Mouse (Mus musculus) neutrophil, adult 5-6 weeks (primary cell): ENCODE measurements around the gene Nxph3. TPM values are rescaled to one million over a fixed set of nuclear protein-coding genes. Genes with fewer than 3 reads are reported as not detected.

ENCODE experiments used
- ATAC-seq: fragments of 151-379, 151-347 bp; 2 replicates; pipeline ENCODE4 v1.8.0; 2017; ENCODE audit warnings: mild to moderate bottlenecking, moderate TSS enrichment; ENCODE audit not compliant: insufficient number of reproducible peaks, poor library complexity, low FRiP score, severe bottlenecking; ENCODE audit errors: extremely low read depth
- total RNA-seq: library from RNA; stranded (forward); fragments of 200-1000 nt; gene quantifications from 2 replicates; pipeline ENCODE4 v1.2.3, GENCODE M21; 2017

Nxph3 gene
- total RNA-seq, 1 experiment from 2014 or later = not detected

GRCm38 (mm10) chr11:95500836-95501235, 13.5 kb downstream of the Nxph3 start:
- ATAC-seq = no peak

- ATAC-seq = no peak
Observed at GRCm38 (mm10) chr11:95500412-95500811, 14.0 kb downstream of the Nxph3 start.

- no peak for ATAC-seq
Observed at GRCm38 (mm10) chr11:95497921-95498320, 16.4 kb downstream of the Nxph3 start.

DNA sequence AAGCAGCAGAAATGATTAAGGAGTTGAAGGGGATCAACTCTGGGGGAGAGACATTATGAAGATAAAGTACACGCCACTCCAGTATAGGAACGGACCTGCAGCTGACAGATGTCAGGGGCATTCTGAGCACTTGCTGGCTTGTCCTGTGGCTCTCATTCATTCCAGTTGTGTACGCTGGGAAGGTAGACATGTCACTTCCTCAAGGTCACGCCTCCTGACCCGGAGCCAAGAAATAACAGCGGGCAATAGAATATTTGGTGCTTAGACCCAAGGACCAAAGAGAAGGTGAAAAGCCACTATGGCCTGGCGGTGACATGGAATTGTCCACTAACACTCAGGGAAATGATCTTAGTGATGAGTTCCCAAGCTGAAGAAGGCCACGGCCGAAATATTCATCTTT, 18.5 kb downstream of the Nxph3 start:
- no peak for ATAC-seq

DNA sequence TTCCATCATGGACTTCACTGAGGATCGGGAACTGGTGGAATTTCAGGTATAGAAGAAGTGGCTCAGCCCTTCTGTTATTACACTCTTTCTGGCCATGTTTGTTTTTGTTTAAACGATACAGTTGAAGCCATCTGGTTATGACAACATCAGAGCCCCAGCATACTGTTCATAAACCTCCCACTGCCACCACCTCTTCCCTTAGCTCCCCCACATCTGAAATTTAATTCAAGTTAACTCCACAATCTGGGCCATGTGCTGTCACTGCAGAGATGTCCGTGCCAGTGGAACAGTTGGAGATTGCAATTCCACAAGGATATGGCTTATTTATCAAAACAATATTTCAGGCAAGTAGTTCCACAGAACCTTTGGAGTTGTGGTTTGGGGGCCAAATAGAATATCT, 20.0 kb downstream of the Nxph3 start:
- no peak for ATAC-seq

DNA sequence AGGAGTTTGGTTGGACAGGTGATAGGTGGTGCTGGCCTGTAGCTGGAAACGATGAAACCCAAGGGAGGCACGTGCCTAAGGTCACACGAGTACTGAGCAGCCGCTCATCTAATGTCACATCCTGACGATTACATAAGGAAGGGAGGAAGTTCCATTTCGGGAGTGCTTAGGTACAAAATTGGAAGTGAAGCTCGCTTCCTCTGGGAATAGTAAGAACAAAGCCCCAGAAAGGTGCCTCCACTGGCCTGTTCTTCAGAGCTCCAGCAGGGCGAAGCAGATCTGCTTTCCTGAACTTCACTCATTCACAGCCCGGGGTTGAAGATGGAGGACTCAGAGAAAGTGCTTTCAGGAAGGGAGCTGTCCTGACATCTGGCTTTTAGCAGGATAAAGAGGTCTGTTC, 20.4 kb downstream of the Nxph3 start:
- no peak for ATAC-seq

DNA sequence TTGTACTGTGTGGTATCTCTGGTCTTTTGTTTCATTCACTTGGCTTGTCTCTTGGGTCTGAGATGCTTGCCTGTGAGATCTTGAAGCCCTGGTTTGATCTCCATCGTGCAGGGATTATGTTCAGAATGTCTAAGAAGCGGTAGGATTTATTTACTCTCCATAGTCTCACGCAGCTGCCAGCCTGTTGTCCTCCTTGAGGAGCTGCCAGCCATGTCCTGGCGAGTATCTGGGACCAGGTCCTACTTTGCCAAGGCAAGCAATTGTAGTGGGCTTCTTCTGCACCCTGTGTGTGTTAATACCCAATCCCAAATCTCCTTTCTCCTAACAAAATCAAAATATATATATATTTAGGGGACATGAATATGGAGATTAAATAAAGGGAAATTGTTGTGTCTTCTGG, 21.4 kb downstream of the Nxph3 start:
- ATAC-seq = no peak

DNA sequence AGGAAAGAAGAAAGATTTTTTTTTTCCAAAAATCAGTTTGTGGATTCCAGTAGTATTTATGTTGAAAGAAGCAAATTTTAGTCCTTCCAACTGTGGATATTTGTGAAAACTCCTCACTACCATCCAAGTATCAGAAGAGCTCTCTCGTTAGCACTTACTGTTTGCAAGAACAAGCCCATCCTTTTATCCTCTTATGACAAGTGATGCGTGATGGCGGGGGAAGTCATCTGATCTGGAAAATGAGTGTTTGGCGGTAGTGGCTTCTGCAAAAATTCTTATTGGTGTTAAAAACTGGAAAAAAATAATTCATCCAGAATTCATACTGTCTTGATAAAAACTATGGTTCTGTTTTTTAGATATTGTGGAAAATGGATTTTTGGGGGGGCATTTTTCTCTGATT, 22.1 kb downstream of the Nxph3 start:
- ATAC-seq = no peak

- ATAC-seq = no peak
Observed at GRCm38 (mm10) chr11:95490104-95490503, 24.3 kb downstream of the Nxph3 start.

DNA sequence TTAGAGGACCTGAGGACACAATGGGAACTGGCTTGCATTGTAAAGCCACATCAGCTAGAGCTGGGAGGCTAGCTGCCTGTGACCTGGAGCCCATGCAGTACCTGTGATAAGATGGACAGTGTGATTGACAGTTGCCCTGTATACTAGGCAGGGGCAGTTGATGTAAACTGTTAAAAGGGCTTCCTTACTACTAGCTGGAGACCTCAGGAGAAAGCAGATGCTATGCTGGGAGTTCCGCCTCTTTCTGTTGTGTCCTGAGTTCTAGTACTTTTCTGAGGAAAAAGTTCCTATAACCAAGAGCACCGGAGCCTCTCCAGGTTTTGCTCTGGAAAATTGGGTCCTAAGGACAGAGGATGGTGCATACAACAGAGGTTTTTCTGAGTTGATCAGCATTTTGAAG, 27.1 kb downstream of the Nxph3 start:
- no peak for ATAC-seq

- no peak for ATAC-seq
Observed at GRCm38 (mm10) chr11:95485634-95486033, 28.7 kb downstream of the Nxph3 start.

DNA sequence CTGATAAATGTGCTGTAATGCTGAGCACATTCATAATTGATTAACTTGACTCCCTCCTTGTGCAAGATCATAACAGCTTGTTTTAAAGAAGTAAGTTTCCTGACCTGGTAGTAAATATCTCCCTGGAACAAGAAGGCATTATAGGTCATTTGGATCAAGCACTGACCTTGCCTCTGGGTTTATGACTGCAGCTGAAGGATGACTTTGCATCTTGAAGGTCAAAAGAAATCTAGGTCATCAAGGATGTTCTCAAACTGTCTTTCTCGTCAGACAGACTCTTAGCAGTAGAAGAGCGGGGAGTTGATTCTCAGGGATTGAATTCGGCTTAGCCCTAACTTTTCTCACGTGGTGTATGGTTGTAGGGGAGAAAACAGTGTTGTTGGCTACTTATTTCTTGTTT, 33.7 kb downstream of the Nxph3 start:
- ATAC-seq = no peak

- no peak for ATAC-seq
Observed at GRCm38 (mm10) chr11:95479458-95479857, 34.9 kb downstream of the Nxph3 start.

DNA sequence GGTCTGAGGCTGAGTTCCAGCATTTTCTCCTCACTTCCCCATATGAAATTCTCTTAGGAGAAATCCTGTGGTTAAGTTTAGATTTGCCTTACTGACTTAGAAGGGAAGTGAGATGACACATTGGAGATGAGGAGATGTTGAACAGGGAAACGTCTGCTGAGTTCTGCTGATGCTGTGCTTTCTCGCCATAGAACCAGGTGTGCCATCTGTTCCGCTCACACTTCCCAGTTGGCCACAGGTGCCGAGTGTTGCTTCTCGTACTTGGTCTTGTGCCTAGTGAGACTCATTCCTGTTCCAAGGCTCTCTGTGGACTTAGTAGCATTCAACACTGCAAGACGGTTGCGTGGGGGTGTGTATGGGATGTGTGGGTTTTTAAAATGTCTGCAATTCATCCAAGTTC, 38.0 kb downstream of the Nxph3 start:
- ATAC-seq = no peak

- no peak for ATAC-seq
Observed at GRCm38 (mm10) chr11:95473456-95473855, 40.9 kb downstream of the Nxph3 start.

GRCm38 (mm10) chr11:95472942-95473341, 41.4 kb downstream of the Nxph3 start:
- ATAC-seq = no peak

DNA sequence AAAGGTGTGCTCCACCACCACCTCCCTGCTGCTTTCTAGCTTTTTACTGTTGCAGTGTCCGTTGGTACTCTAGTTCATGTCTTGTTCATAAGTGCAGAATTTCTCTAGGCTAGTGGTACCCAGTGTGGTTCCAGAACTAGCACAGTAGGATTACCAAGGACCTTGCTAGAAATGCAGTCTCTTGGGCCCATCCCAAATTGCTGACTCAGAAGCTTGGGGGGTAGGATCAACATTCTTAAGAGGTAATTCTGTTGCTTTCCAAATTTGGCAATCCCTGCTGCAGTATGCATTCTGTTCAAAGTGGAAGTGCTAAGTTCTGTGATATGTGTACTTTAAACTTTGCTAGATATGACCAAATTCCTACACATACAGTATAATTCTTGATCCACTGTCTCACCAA, 46.6 kb downstream of the Nxph3 start:
- ATAC-seq = no peak

- ATAC-seq = no peak
Observed at GRCm38 (mm10) chr11:95462168-95462567, 52.2 kb downstream of the Nxph3 start.

- no peak for ATAC-seq
Observed at GRCm38 (mm10) chr11:95460872-95461271, 53.5 kb downstream of the Nxph3 start.
